Mouse (Mus musculus): ENCODE data around the gene Trp73. TPM values are rescaled to one million over a fixed set of nuclear protein-coding genes. Genes with fewer than 3 reads are reported as not detected.

The Trp73 gene
- polyA plus RNA-seq (2016; fragmentation: Nextera tagmentation; extraction: Ambion mirVana) = 9.0 and 9.1 TPM in 2 replicates

DNA sequence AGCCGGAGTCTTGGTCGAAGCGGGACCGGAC lies at the start of gene Trp73:
Gene Trp73 (minus strand): TSS at position 27 of the 31 bp plus-strand sequence.
- Histone ChIP-seq H3K27me3 (peaks cover 68% of the 10 kb centered on the region), H3K9me3 (no peaks in the 10 kb centered on the region), H3K4me1 (peaks cover 38% of the 10 kb centered on the region), H3K27ac (no peak within 1 kb of the TSS), H3K4me2 (peak within 1 kb of the TSS; percentile 91), H3K4me3 (replicated peaks) (peak within 1 kb of the TSS; percentile 83), H3K36me3 (replicated peaks) (no peaks in the 10 kb centered on the region; the same call in 1 of the 2 replicates), H3K9ac (peak within 1 kb of the TSS; percentile 66)
- no CpG with 5 or more reads among the region's 4 CpGs for WGBS
- ATAC-seq (ENCODE audit: low FRiP score) = no peak

DNA sequence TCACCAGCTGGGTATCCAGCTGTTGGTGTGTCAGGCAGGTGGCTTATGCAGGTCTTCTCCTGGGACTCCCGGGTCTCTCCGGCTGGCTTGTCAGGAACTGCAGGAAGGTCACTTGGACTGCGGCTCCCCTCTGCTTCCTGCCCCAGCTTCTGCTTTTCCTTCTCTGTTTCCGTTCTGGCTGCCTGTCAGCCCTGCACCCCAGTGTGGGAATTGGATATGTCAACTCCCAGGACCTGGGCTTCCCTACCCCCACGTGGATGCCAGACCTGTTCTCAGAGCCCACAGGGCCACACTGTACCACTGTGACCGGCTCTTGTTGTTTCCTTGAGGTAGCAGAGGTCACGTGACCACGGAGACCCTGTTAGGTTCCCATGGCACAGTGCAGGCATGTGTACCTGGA lies 48.9 kb upstream of the Trp73 start:
- no peaks in the 10 kb centered on the region; the same call in 1 of the 2 replicates for H3K36me3 ChIP-seq (replicated peaks)
- no peak overlapping the region for H3K4me2 ChIP-seq
- no peak for ATAC-seq (ENCODE audit: low FRiP score)
- H3K27me3 ChIP-seq = no peaks in the 10 kb centered on the region
- no peak overlapping the region for H3K9ac ChIP-seq
- H3K27ac ChIP-seq = no peak overlapping the region
- 78% methylated on average over 8 of the region's 8 CpGs for WGBS
- H3K9me3 ChIP-seq = no peaks in the 10 kb centered on the region
- H3K4me3 ChIP-seq (replicated peaks) = no peak overlapping the region
- no peaks in the 10 kb centered on the region for H3K4me1 ChIP-seq

DNA sequence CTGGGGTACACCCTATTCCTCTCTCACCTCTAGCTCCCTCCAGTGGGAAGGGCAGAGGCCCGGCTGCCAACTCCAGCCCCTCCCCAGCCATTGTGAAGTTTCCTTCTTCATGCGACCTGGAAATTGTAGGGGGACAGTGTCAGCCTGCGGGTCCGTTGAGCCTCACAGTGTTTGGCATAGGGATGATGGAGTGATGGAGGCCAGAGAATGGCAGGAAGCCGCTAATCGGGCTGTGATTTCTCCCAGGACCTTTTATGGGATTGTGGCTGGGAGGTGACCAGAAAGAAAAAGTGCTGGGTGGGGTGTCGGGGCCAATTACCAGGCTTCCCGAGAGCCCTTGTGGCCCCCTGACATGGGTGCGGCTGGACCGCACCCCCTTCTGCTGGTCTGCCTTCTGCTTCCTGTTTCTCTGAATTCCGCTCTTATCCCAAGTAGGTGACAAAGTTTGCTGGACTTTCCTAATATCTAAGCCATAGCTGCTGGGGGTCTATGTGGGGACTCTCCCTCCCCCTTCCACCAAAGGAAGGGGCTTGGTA lies 46.1 kb upstream of the Trp73 start:
- no peak overlapping the region for H3K4me3 ChIP-seq (replicated peaks)
- no peaks in the 10 kb centered on the region; the same call in 1 of the 2 replicates for H3K36me3 ChIP-seq (replicated peaks)
- no peak overlapping the region for H3K27ac ChIP-seq
- WGBS = 89% methylated on average over 11 of the region's 11 CpGs
- no peaks in the 10 kb centered on the region for H3K27me3 ChIP-seq
- no peaks in the 10 kb centered on the region for H3K9me3 ChIP-seq
- H3K9ac ChIP-seq = no peak overlapping the region
- no peaks in the 10 kb centered on the region for H3K4me1 ChIP-seq
- no peak overlapping the region for H3K4me2 ChIP-seq
- ATAC-seq (ENCODE audit: low FRiP score) = no peak

DNA sequence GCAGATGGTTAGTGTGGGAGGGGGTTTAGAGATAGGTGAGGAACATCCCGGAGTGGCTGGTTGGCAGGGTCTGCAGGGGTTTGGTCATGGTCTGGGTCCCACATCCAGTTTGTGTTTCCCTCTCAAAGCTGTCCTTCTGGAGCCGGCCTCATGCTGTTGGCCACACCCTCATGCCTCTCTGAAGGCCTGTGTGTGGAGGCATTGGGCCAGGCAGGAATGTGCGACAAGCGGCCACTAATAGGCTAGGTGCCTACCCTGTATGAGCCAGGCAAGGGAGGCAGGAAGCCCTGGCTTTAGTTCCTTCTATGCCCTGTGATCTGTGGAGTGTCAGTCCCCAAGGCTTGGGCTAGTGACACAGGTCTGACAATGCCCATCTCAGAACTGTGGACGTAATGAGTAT lies 45.0 kb upstream of the Trp73 start:
- Histone ChIP-seq H3K9ac (no peak overlapping the region), H3K4me1 (no peaks in the 10 kb centered on the region), H3K9me3 (no peaks in the 10 kb centered on the region), H3K27me3 (no peaks in the 10 kb centered on the region), H3K4me3 (replicated peaks) (no peak overlapping the region), H3K27ac (no peak overlapping the region), H3K4me2 (no peak overlapping the region), H3K36me3 (replicated peaks) (no peaks in the 10 kb centered on the region)
- 84% methylated on average over 5 of the region's 5 CpGs for WGBS
- no peak for ATAC-seq (ENCODE audit: low FRiP score)

GRCm38 (mm10) chr4:154183566-154183965 lies 43.6 kb upstream of the Trp73 start:
- Histone ChIP-seq H3K27me3 (no peaks in the 10 kb centered on the region), H3K4me2 (no peak overlapping the region), H3K27ac (no peak overlapping the region), H3K4me1 (no peaks in the 10 kb centered on the region), H3K9ac (no peak overlapping the region), H3K4me3 (replicated peaks) (no peak overlapping the region), H3K9me3 (no peaks in the 10 kb centered on the region), H3K36me3 (replicated peaks) (no peaks in the 10 kb centered on the region; the same call in 1 of the 2 replicates)
- no peak for ATAC-seq (ENCODE audit: low FRiP score)
- WGBS = 80% methylated on average over 5 of the region's 5 CpGs

DNA sequence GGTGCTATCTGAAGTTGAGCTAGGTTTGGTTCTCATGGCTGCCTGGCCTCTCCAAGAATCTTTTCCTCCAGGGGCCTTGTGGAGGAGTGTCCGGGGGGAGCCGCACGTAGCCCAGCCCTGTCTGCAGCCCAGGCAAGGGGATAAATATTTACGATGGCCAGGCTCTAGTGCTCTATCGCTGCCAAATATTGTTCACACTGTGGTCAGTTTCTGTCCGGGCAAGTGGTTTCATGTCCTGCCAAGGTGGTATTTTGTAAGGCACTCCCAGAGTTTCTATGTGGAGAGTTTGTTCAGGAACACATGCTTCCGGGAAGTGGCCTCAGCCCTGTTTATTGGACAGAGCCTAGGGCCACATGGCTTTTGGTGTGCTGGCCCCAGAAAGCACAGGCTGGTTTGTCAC lies 41.0 kb upstream of the Trp73 start:
- Histone ChIP-seq H3K4me2 (no peak overlapping the region), H3K4me1 (no peaks in the 10 kb centered on the region), H3K27ac (no peak overlapping the region), H3K9ac (no peak overlapping the region), H3K9me3 (no peaks in the 10 kb centered on the region), H3K4me3 (replicated peaks) (no peak overlapping the region), H3K36me3 (replicated peaks) (no peaks in the 10 kb centered on the region; the same call in 1 of the 2 replicates), H3K27me3 (no peaks in the 10 kb centered on the region)
- ATAC-seq (ENCODE audit: low FRiP score) = no peak
- 91% methylated on average over 7 of the region's 7 CpGs for WGBS

DNA sequence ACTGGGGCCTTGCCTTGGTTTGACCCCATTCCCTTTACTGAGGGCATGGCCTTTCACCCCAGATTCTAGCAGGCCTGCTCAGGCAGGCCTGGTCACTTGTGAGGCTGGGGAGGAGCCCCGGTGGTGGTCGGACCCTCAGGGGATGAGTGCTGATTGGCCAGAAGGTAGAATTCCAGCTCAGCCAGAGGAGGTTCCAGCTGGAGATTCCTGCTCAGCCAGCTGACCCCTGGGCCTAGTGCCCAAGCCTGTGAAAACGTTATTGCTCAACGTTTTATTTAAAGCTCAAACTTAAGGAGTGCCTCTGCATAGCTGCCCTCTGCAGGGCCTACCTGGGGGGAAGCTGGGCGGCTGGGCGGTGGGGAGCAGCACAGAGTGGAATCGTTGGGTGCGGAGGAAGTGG lies 37.2 kb upstream of the Trp73 start:
- ATAC-seq (ENCODE audit: low FRiP score) = no peak
- peaks cover 9% of the 10 kb centered on the region for H3K4me1 ChIP-seq
- H3K4me2 ChIP-seq = no peak overlapping the region
- H3K27me3 ChIP-seq = peaks cover 19% of the 10 kb centered on the region
- H3K9me3 ChIP-seq = no peaks in the 10 kb centered on the region
- H3K4me3 ChIP-seq (replicated peaks) = no peak overlapping the region
- no peaks in the 10 kb centered on the region; the same call in 1 of the 2 replicates for H3K36me3 ChIP-seq (replicated peaks)
- H3K9ac ChIP-seq = no peak overlapping the region
- H3K27ac ChIP-seq = no peak overlapping the region
- WGBS = 67% methylated on average over 8 of the region's 8 CpGs

- no peaks in the 10 kb centered on the region for H3K36me3 ChIP-seq (replicated peaks)
- peaks cover 57% of the 10 kb centered on the region for H3K27me3 ChIP-seq
- peaks cover 35% of the 10 kb centered on the region for H3K4me1 ChIP-seq
- H3K4me2 ChIP-seq = peak overlapping the region; percentile 97
- ATAC-seq (ENCODE audit: low FRiP score) = no peak
- peak overlapping the region; percentile 60 for H3K9ac ChIP-seq
- 41% methylated on average over 13 of the region's 13 CpGs for WGBS
- H3K27ac ChIP-seq = no peak overlapping the region
- no peaks in the 10 kb centered on the region for H3K9me3 ChIP-seq
- peak overlapping the region; percentile 67 for H3K4me3 ChIP-seq (replicated peaks)
Observed at GRCm38 (mm10) chr4:154171931-154172604, 32.1 kb upstream of the Trp73 start.

- peak; percentile 41 for ATAC-seq (ENCODE audit: low FRiP score)
- Histone ChIP-seq H3K9ac (peak overlapping the region; percentile 60), H3K27ac (no peak overlapping the region), H3K4me1 (peaks cover 35% of the 10 kb centered on the region), H3K27me3 (peaks cover 57% of the 10 kb centered on the region), H3K9me3 (no peaks in the 10 kb centered on the region), H3K4me2 (peak overlapping the region; percentile 97), H3K4me3 (replicated peaks) (peak overlapping the region; percentile 67), H3K36me3 (replicated peaks) (no peaks in the 10 kb centered on the region)
- WGBS = 1% methylated on average over 37 of the region's 37 CpGs
Observed at GRCm38 (mm10) chr4:154171151-154171930, 31.3 kb upstream of the Trp73 start.

DNA sequence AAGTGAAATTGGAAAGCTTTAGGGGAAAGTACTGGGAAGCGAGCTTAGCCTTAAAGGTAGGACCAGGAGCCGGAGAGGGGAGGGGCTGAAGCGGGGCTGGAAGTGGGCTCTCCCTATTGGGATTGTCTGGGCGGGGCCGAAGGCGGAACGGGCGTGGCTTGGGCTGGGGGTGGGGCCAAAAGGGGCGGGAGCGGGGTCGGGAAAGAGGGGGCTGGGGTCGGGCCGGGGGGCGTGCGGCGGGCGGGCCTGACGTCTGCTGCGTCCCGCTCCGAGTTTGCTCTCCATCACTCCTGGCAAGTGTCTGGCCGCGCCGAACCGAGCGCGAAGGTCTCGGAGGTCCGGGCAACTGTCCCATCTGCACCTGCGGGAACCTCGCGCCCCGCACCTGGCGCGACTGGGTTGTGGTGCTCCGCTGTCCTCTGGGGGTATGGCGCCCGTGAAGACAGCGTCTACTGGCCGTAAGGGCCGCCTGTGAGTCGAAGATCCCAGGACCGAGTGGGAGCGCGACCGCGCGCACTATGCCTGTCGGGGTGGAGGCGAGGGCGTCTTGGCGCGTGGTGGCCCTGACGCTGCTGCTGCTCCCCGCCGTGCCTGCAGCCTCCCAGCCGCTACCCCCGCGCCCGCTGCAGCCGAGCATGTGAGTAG lies 30.6 kb upstream of the Trp73 start, which contains the start of gene Megf6:
Gene Megf6 (plus strand): TSS at position 225 of the 645 bp plus-strand sequence.
- Histone ChIP-seq H3K4me3 (replicated peaks) (peak within 1 kb of the TSS; percentile 67), H3K27ac (no peak within 1 kb of the TSS), H3K36me3 (replicated peaks) (no peaks in the 10 kb centered on the region), H3K27me3 (peaks cover 57% of the 10 kb centered on the region), H3K4me2 (peak within 1 kb of the TSS; percentile 97), H3K9me3 (no peaks in the 10 kb centered on the region), H3K4me1 (peaks cover 35% of the 10 kb centered on the region), H3K9ac (peak within 1 kb of the TSS; percentile 60)
- ATAC-seq (ENCODE audit: low FRiP score) = peak; percentile 79
- under 1% methylated on average over 57 of the region's 61 CpGs for WGBS

GRCm38 (mm10) chr4:154170021-154170420 lies 30.0 kb upstream of the Trp73 start:
- Histone ChIP-seq H3K27ac (no peak overlapping the region), H3K9ac (peak overlapping the region; percentile 60; the same call in 1 of the 2 replicates), H3K36me3 (replicated peaks) (no peaks in the 10 kb centered on the region), H3K27me3 (peaks cover 55% of the 10 kb centered on the region), H3K9me3 (no peaks in the 10 kb centered on the region), H3K4me3 (replicated peaks) (peak overlapping the region; percentile 67), H3K4me2 (peak overlapping the region; percentile 97), H3K4me1 (peaks cover 34% of the 10 kb centered on the region)
- 2% methylated on average over 15 of the region's 15 CpGs for WGBS
- ATAC-seq (ENCODE audit: low FRiP score) = peak; percentile 31; the same call in 1 of the 2 replicates

DNA sequence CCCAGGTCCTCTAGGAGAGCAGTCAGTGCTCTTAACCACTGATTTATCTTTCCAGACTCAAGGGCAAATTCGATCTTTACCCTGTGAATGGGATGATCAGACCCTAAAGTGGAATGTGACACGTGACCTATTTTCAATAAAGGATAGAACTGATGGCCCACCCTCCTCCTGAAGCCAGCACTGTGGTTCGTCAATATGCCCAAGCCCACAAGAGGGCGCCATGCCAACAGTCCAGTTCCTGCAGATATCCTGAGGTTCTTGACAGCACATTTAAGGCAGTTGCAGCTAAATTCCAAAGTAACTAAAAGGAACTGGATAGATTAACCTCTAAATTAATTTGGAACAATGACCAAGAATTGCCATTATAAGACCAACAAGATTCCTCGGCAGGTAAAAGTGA lies 27.0 kb upstream of the Trp73 start:
- no peak for ATAC-seq (ENCODE audit: low FRiP score)
- 25% methylated on average over 5 of the region's 5 CpGs for WGBS
- peaks cover 24% of the 10 kb centered on the region for H3K4me1 ChIP-seq
- no peaks in the 10 kb centered on the region for H3K36me3 ChIP-seq (replicated peaks)
- H3K4me3 ChIP-seq (replicated peaks) = no peak overlapping the region
- no peak overlapping the region for H3K4me2 ChIP-seq
- H3K27ac ChIP-seq = no peak overlapping the region
- H3K27me3 ChIP-seq = peaks cover 36% of the 10 kb centered on the region
- no peaks in the 10 kb centered on the region for H3K9me3 ChIP-seq
- H3K9ac ChIP-seq = no peak overlapping the region
